Mouse (Mus musculus): Measurements from ENCODE around the gene Glrx3. TPM values are rescaled to one million over a fixed set of nuclear protein-coding genes. Genes with fewer than 3 reads are reported as not detected.

Glrx3 gene
- polyA plus RNA-seq, 1 experiment from 2014 or later = 304 TPM

DNA sequence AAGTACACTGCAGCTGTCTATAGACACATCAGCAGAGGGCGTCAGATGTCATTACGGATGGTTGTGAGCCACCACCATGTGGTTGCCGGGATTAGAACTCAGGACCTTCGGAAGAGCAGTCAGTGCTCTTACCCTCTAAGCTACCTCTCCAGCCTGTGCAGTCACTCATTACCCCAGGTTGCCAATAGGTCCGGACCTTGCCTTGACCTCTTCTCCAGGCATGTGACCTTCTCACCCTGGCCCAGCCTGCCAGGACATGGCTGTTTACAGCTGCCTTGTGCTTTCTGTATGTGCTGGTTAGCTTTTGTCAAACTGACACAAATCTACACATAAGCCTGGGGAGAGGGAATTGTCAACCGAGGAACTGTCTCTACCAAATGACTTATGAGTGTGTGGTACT lies 43.4 kb downstream of the Glrx3 start:
- Histone ChIP-seq H3K27me3 (ENCODE audit: low read depth, poor library complexity, severe bottlenecking) (0 out of 2 replicates have a peak, but pooled peaks cover 19% of the 10 kb centered on the region), H3K4me3 (no peak overlapping the region), H3K4me1 (peaks cover 6% of the 10 kb centered on the region), H3K36me3 (no peaks in the 10 kb centered on the region), H3K9me3 (replicated peaks) (no peaks in the 10 kb centered on the region), H3K27ac (replicated peaks) (no peak overlapping the region)
- 82% methylated on average over 6 of the region's 6 CpGs for WGBS
- DNase-seq (ENCODE audit: low spot score) = no peak

GRCm38 (mm10) chr7:137483987-137484386 lies 46.6 kb downstream of the Glrx3 start:
- Histone ChIP-seq H3K4me1 (no peaks in the 10 kb centered on the region), H3K9me3 (replicated peaks) (no peaks in the 10 kb centered on the region), H3K27me3 (ENCODE audit: low read depth, poor library complexity, severe bottlenecking) (0 out of 2 replicates have a peak, but pooled peaks cover 4% of the 10 kb centered on the region), H3K36me3 (no peaks in the 10 kb centered on the region), H3K4me3 (no peak overlapping the region), H3K27ac (replicated peaks) (no peak overlapping the region)
- WGBS = 89% methylated on average over 11 of the region's 11 CpGs
- DNase-seq (ENCODE audit: low spot score) = no peak

- H3K36me3 ChIP-seq = no peaks in the 10 kb centered on the region
- 75% methylated on average over 5 of the region's 5 CpGs for WGBS
- H3K9me3 ChIP-seq (replicated peaks) = no peaks in the 10 kb centered on the region
- H3K27ac ChIP-seq (replicated peaks) = no peak overlapping the region
- no peaks in the 10 kb centered on the region for H3K27me3 ChIP-seq (ENCODE audit: low read depth, poor library complexity, severe bottlenecking)
- no peak for DNase-seq (ENCODE audit: low spot score)
- H3K4me1 ChIP-seq = no peaks in the 10 kb centered on the region
- no peak overlapping the region for H3K4me3 ChIP-seq
Observed at GRCm38 (mm10) chr7:137488391-137488790, 51.0 kb downstream of the Glrx3 start.

DNA sequence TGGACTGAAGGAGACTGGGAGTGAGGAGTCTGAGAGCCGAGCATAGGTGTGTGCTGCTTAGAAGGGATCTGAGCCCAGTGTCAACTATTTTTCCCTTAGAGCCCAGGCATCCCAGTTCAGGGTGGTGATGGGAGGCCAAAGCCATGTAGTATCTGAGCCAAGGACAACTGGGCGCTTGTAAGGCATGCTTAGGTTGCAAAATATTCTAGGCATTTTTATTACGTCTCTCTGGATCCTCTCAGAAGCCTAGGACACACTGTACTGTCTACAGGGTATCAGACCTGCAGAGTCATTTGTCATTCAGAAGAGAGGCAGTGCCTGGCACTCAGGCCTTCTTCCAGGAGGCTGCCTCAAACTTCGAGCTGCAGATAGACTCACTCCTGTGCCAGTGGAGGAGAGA lies 53.3 kb downstream of the Glrx3 start:
- no peaks in the 10 kb centered on the region for H3K36me3 ChIP-seq
- no peaks in the 10 kb centered on the region for H3K9me3 ChIP-seq (replicated peaks)
- no peak for DNase-seq (ENCODE audit: low spot score)
- no peaks in the 10 kb centered on the region for H3K4me1 ChIP-seq
- no peak overlapping the region for H3K4me3 ChIP-seq
- H3K27me3 ChIP-seq (ENCODE audit: low read depth, poor library complexity, severe bottlenecking) = no peaks in the 10 kb centered on the region
- WGBS = 82% methylated on average over 4 of the region's 4 CpGs
- H3K27ac ChIP-seq (replicated peaks) = no peak overlapping the region

DNA sequence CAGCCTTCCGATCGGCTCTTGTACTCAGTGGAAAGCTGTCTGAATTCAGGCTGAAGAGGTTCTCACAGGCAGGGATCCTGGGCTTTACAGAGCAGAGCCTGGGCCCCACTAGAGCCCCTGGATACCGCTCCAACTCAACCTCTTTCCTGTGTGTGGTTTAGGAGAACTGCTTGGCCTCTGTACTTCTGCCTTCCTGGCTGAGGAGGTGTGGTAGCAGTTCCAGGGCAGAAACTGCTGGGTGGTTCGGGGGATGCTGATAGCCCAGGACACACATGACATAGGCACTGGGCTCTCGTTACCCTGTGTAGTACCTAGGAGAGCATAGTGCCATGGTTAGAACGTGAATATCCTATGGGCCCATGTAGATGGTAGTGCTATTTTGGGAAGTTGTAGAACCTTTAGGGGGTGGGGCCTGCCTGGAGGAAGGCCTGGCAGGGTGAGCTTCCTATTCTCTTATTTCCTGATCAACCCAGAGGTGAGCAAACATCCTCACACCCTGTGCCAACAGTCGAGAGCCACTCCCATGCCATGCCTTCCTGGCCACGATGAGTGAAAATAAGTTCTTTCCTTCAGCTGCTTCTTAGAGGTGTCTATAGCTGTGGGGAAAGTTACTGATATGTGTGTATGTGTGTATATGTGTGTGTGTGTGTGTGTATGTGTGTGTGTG lies 55.0 kb downstream of the Glrx3 start:
- H3K36me3 ChIP-seq = no peaks in the 10 kb centered on the region
- 84% methylated on average over 8 of the region's 8 CpGs for WGBS
- H3K4me3 ChIP-seq = no peak overlapping the region
- no peak for DNase-seq (ENCODE audit: low spot score)
- H3K9me3 ChIP-seq (replicated peaks) = no peaks in the 10 kb centered on the region
- no peaks in the 10 kb centered on the region for H3K27me3 ChIP-seq (ENCODE audit: low read depth, poor library complexity, severe bottlenecking)
- no peak overlapping the region for H3K27ac ChIP-seq (replicated peaks)
- no peaks in the 10 kb centered on the region for H3K4me1 ChIP-seq

- no peaks in the 10 kb centered on the region for H3K4me1 ChIP-seq
- no peaks in the 10 kb centered on the region for H3K9me3 ChIP-seq (replicated peaks)
- WGBS = 85% methylated on average over 4 of the region's 4 CpGs
- H3K36me3 ChIP-seq = no peaks in the 10 kb centered on the region
- no peak for DNase-seq (ENCODE audit: low spot score)
- H3K27ac ChIP-seq (replicated peaks) = no peak overlapping the region
- no peak overlapping the region for H3K4me3 ChIP-seq
- no peaks in the 10 kb centered on the region for H3K27me3 ChIP-seq (ENCODE audit: low read depth, poor library complexity, severe bottlenecking)
Observed at GRCm38 (mm10) chr7:137498736-137499135, 61.3 kb downstream of the Glrx3 start.

- H3K27ac ChIP-seq (replicated peaks) = no peak overlapping the region
- H3K4me3 ChIP-seq = no peak overlapping the region
- no peaks in the 10 kb centered on the region for H3K36me3 ChIP-seq
- H3K4me1 ChIP-seq = peaks cover 8% of the 10 kb centered on the region; the same call in 1 of the 2 replicates
- no peaks in the 10 kb centered on the region for H3K27me3 ChIP-seq (ENCODE audit: low read depth, poor library complexity, severe bottlenecking)
- no peak for DNase-seq (ENCODE audit: low spot score)
- no peaks in the 10 kb centered on the region for H3K9me3 ChIP-seq (replicated peaks)
Observed at GRCm38 (mm10) chr7:137517588-137517987, 80.2 kb downstream of the Glrx3 start.

DNA sequence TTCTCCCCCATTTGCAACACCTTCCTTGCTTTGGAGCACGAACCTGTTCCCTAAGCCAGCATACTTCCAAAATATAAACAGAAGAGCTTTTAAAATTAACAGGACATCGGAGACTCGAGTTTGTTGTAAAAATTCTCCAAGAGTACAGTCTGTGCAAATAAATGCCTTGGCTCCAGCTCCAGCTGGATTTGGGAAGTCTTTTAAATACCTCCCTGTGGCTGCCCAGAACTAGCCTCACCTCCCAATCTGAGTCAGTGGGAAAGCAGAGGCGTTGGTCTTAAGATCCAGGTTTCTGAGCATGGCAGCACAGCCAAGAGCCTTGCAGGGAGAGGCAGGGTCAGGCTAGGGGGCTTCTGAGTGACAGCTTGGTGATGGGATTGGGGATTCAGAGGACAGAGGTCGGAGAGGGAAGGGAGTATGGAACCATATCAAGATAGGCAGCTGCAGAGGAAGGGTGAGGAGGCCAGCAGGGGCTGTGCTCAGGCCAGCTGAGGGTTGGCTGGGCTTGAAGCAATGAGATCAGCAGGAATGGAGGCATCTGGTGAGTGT lies 80.7 kb downstream of the Glrx3 start:
- Histone ChIP-seq H3K4me1 (peaks cover 8% of the 10 kb centered on the region; the same call in 1 of the 2 replicates), H3K27ac (replicated peaks) (no peak overlapping the region), H3K27me3 (ENCODE audit: low read depth, poor library complexity, severe bottlenecking) (no peaks in the 10 kb centered on the region), H3K9me3 (replicated peaks) (no peaks in the 10 kb centered on the region), H3K36me3 (no peaks in the 10 kb centered on the region), H3K4me3 (no peak overlapping the region)
- WGBS = 74% methylated on average over 5 of the region's 5 CpGs
- no peak for DNase-seq (ENCODE audit: low spot score)

Other genes with a start within 250 kb of the Glrx3 start
- 3.2 and 5.4 TPM in 2 replicates for gene Ebf3, start 123.2 kb upstream of the Glrx3 start, polyA plus RNA-seq (2016; fragmentation: Nextera tagmentation; extraction: Ambion mirVana)
- gene 9430038I01Rik, start 26.9 kb upstream of the Glrx3 start, polyA plus RNA-seq (2016; fragmentation: Nextera tagmentation; extraction: Ambion mirVana) = 18.2 and 20.2 TPM in 2 replicates

Data from midbrain, embryonic 10.5 days (tissue).